Mouse (Mus musculus) small intestine, adult 2 months (tissue): ENCODE data around the gene Exoc5.

ENCODE experiments used
- CTCF ChIP-seq: fragments of 200-500 bp; IDR thresholded peaks from 2 replicates; pipeline ENCODE4 v1.5.1; 2012; ENCODE audit warnings: low read depth, mild to moderate bottlenecking, control low read depth, inconsistent platforms, low read length, moderate library complexity, mixed read lengths; ENCODE audit not compliant: insufficient replicate concordance, insufficient read length; ENCODE audit errors: extremely low read depth
- POLR2A ChIP-seq: fragments of 200-500 bp; IDR thresholded peaks from 2 replicates; pipeline ENCODE4 v1.6.1; 2012; ENCODE audit warnings: low read depth, mild to moderate bottlenecking, control low read depth, inconsistent platforms, low read length, moderate library complexity

DNA sequence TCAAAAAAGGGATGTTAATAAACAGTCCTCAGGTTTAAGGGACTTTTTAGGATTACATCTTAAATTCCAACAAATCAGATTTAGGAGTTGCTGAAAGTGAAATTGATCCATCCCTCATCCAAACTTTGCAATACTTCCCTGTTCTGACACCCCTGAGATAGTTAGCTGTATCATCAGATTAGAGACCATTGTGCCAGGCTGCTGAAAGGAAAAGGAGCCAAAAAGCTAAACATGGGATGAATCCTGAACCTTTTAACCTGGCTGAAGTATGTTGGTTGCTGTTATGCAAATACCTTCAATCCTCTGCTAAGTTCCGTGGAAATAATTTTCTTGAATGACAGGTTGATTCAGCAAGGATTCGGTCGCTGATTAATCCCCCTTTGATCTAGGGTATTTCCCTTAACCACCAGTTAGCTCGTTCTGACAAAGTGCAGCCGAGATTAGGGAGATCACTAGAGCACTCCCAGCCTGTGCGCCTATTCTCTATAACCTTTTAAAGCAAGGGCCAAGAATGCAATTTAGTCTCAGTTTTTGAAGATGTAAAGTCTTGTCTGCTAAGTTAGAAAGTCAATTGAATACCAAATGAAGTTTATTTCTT lies 23.1 kb upstream of the Exoc5 start:
- TF ChIP-seq CTCF = no peak
- TF ChIP-seq POLR2A = no peak
